Mouse (Mus musculus): ENCODE data around the gene Tex14. TPM values are rescaled to one million over a fixed set of nuclear protein-coding genes. Genes with fewer than 3 reads are reported as not detected.
A peak's percentile ranks its signal among the peaks of the same experiment; 100 is the strongest.
"Not testable (repeated sequence)": the region's sequence is repeated elsewhere in the genome, so short reads cannot be mapped to it uniquely, and the experiment has no call there.

Tex14 gene
- polyA plus RNA-seq, 1 experiment from 2014 or later, result 0.30 TPM

DNA sequence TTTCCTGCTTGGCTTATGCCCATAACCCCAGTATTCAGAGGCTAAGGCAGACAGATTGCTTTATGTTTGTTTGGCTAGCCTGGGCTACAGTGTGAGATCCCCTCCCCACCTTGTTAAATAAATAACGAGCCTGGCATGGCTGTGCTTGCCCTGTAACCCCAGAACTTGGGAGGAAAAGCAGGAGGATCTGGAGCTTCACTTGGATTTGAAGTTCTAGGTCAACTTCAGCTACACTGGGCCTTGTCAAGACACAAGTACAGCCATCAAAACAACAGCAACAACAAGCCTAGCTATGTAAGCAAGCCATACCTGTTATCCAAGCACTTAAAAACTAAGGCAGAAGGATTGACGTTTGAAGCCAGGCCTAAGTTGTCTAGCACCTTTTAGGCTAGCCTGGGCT is 25.5 kb downstream of the Tex14 start:
- H3K9me3 ChIP-seq (replicated peaks; ENCODE audit: control insufficient read depth, low read length), result no peaks in the 10 kb centered on the region
- no peaks in the 10 kb centered on the region for H3K4me1 ChIP-seq (ENCODE audit: control insufficient read depth, insufficient read depth, low read length)
- H3K9ac ChIP-seq (ENCODE audit: low read depth, low read length), result no peak overlapping the region
- no peak overlapping the region for H3K4me2 ChIP-seq
- no peak overlapping the region for H3K27ac ChIP-seq (ENCODE audit: low read depth, low read length)
- 70% methylated on average over 2 of the region's 2 CpGs for WGBS (ENCODE audit: insufficient replicate concordance)
- no peak for ATAC-seq (replicated peaks; ENCODE audit: insufficient number of reproducible peaks, low FRiP score, low TSS enrichment)
- no peaks in the 10 kb centered on the region for H3K36me3 ChIP-seq (ENCODE audit: control insufficient read depth, insufficient read depth, low read length)
- no peaks in the 10 kb centered on the region for H3K27me3 ChIP-seq (ENCODE audit: control insufficient read depth, insufficient read depth, low read length)
- H3K4me3 ChIP-seq (ENCODE audit: low read depth, low read length), result no peak overlapping the region

DNA sequence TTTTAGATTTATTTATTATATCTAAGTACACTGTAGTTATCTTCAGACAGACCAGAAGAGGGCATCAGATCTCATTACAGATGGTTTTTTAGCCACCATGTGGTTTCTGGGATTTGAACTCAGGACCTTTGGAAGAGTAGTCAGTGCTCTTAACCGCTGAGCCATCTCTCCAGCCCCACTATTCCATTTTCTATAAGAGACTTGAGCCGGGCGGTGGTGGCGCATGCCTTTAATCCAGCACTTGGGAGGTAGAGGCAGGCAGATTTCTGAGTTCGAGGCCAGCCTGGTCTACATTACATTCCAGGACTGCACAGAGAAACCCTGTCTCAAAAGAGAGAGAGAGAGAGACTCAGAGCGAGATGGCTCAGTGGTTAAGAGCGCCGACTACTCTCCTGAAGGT is 26.9 kb downstream of the Tex14 start:
- not testable (repeated sequence) for H3K4me1 ChIP-seq (ENCODE audit: control insufficient read depth, insufficient read depth, low read length); ATAC-seq (replicated peaks; ENCODE audit: insufficient number of reproducible peaks, low FRiP score, low TSS enrichment); H3K27ac ChIP-seq (ENCODE audit: low read depth, low read length); H3K9me3 ChIP-seq (replicated peaks; ENCODE audit: control insufficient read depth, low read length); H3K4me2 ChIP-seq; H3K27me3 ChIP-seq (ENCODE audit: control insufficient read depth, insufficient read depth, low read length); H3K9ac ChIP-seq (ENCODE audit: low read depth, low read length); H3K4me3 ChIP-seq (ENCODE audit: low read depth, low read length); H3K36me3 ChIP-seq (ENCODE audit: control insufficient read depth, insufficient read depth, low read length)
- WGBS (ENCODE audit: insufficient replicate concordance), result 83% methylated on average over 8 of the region's 8 CpGs

DNA sequence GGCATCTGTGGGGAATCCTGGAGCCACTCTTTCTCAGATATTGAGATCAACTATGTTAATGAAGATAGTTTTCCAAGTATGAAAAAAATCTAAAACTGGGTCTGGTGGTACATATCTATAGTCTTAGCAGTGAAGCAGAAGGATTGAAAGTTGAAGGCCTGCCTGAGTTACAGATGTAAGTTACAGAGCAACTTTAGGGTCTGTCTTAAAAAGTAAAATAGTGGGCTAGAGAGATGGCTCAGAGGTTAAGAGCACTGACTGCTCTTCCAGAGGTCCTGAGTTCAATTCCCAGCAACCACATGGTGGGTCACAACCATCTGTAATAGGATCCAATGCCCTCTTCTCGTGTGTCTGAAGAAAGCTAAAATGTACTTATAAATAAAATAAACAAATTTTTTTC is 27.6 kb downstream of the Tex14 start:
- H3K27ac ChIP-seq (ENCODE audit: low read depth, low read length), result no peak overlapping the region
- no peak for ATAC-seq (replicated peaks; ENCODE audit: insufficient number of reproducible peaks, low FRiP score, low TSS enrichment)
- no peaks in the 10 kb centered on the region for H3K4me1 ChIP-seq (ENCODE audit: control insufficient read depth, insufficient read depth, low read length)
- WGBS (ENCODE audit: insufficient replicate concordance), result 72% methylated on average over 1 of the region's 1 CpGs
- no peak overlapping the region for H3K4me3 ChIP-seq (ENCODE audit: low read depth, low read length)
- H3K9me3 ChIP-seq (replicated peaks; ENCODE audit: control insufficient read depth, low read length), result no peaks in the 10 kb centered on the region
- H3K27me3 ChIP-seq (ENCODE audit: control insufficient read depth, insufficient read depth, low read length), result no peaks in the 10 kb centered on the region
- no peak overlapping the region for H3K4me2 ChIP-seq
- H3K9ac ChIP-seq (ENCODE audit: low read depth, low read length), result no peak overlapping the region
- H3K36me3 ChIP-seq (ENCODE audit: control insufficient read depth, insufficient read depth, low read length), result no peaks in the 10 kb centered on the region

DNA sequence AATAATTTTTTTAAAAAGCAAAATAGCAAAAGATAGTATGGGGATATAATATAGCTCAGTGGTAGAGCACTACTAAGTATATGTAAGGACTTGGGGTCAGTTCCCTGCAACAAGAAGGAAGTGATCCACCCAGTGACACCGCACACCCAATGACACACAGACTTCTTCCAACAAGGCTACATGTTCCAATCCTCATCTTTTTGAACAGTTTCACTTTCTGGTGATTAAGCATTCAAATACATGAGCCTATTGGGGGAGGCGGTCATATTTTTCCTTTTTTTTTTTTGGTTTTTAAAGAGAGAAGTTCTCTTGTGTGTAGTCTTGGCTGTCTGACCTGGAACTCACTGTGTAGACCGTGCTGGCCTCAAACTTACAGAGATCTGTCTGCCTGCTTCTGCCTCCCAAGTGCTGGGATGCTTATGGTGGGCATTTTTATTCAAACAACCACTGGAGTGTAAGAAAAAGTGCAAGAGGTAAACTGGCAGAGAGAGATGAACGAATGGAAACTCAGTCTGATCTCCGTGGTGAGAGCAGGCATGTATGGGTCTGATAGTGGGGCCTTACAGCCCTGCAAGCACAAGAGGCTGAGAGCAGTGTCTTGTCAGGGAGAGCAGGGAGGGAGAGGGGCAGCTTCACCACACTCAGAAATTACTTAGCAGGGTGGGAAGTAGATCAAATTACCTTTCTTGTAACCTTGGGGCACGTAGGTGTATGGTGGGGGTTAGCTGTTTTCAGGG is 28.2 kb downstream of the Tex14 start:
- Histone ChIP-seq H3K9ac (ENCODE audit: low read depth, low read length) (no peak overlapping the region), H3K4me1 (ENCODE audit: control insufficient read depth, insufficient read depth, low read length) (no peaks in the 10 kb centered on the region), H3K36me3 (ENCODE audit: control insufficient read depth, insufficient read depth, low read length) (no peaks in the 10 kb centered on the region), H3K27me3 (ENCODE audit: control insufficient read depth, insufficient read depth, low read length) (no peaks in the 10 kb centered on the region), H3K9me3 (replicated peaks; ENCODE audit: control insufficient read depth, low read length) (no peaks in the 10 kb centered on the region), H3K4me2 (no peak overlapping the region), H3K27ac (ENCODE audit: low read depth, low read length) (no peak overlapping the region), H3K4me3 (ENCODE audit: low read depth, low read length) (no peak overlapping the region)
- 41% methylated on average over 6 of the region's 6 CpGs for WGBS (ENCODE audit: insufficient replicate concordance)
- ATAC-seq (replicated peaks; ENCODE audit: insufficient number of reproducible peaks, low FRiP score, low TSS enrichment), result no peak

DNA sequence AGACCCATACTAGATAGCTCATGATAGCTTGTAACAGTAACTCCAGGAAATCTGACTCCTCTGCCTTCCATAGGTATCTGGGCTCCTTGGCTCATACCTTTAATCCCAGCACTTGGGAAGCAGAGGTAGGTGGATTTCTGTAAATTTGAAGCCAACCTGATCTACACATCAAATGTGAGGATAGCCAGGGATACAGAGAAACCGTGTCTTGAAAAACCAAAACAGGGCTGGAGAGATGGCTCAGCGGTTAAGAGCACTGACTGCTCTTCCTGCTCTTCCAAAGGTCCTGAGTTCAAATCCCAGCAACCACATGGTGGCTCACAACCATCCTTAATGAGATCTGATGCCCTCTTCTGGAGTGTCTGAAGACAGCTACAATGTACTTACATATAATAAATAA is 30.2 kb downstream of the Tex14 start:
- not testable (repeated sequence) for H3K4me2 ChIP-seq; ATAC-seq (replicated peaks; ENCODE audit: insufficient number of reproducible peaks, low FRiP score, low TSS enrichment); H3K9me3 ChIP-seq (replicated peaks; ENCODE audit: control insufficient read depth, low read length); H3K4me1 ChIP-seq (ENCODE audit: control insufficient read depth, insufficient read depth, low read length); H3K27me3 ChIP-seq (ENCODE audit: control insufficient read depth, insufficient read depth, low read length); H3K36me3 ChIP-seq (ENCODE audit: control insufficient read depth, insufficient read depth, low read length); H3K4me3 ChIP-seq (ENCODE audit: low read depth, low read length); H3K27ac ChIP-seq (ENCODE audit: low read depth, low read length); H3K9ac ChIP-seq (ENCODE audit: low read depth, low read length)
- WGBS (ENCODE audit: insufficient replicate concordance), result 91% methylated on average over 2 of the region's 2 CpGs

DNA sequence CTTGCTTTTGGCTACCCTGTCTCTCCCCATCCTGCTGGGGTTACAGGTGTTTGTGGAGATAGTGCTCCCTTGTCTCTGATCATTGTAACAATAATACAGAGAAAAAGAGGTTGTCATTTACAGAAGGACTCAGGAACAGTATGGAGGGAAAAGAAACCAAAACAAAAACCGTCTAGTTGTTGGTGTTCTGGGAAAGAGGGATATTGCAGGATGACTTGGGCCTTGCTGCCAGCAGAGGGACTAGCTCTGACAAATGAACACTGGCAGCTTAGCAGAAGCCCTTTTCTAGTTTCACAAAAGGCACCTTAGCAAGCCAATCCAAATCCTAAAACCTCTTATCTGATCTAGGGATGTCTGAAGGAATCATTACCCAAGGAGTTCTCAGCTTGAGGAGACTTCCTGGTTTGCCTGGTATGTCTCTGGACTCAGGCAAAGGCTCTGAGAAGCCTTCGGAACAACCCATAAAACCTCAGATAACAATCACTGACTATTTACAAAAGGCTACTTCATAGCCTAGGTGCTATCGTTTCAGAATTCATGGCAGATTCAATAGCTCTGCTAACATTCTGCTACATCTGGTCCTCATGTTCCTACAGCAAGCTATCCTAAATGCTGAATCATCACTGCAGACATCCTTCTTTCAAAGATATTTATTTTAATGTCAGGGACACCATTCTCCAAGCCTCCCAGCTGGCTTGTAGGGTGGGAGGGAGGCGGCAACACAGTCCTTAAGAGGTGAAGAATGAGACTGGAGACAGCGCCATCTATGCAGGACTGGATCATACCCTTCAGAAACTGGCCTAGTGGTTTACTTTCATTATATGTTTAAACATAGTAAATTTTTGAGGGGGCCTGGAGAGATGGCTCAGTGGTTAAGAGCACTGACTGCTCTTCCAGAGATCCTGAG is 31.7 kb downstream of the Tex14 start:
- 58% methylated on average over 5 of the region's 5 CpGs for WGBS (ENCODE audit: insufficient replicate concordance)
- H3K4me2 ChIP-seq, result no peak overlapping the region
- no peaks in the 10 kb centered on the region for H3K4me1 ChIP-seq (ENCODE audit: control insufficient read depth, insufficient read depth, low read length)
- no peaks in the 10 kb centered on the region for H3K36me3 ChIP-seq (ENCODE audit: control insufficient read depth, insufficient read depth, low read length)
- no peaks in the 10 kb centered on the region for H3K27me3 ChIP-seq (ENCODE audit: control insufficient read depth, insufficient read depth, low read length)
- no peak overlapping the region for H3K27ac ChIP-seq (ENCODE audit: low read depth, low read length)
- no peak overlapping the region for H3K9ac ChIP-seq (ENCODE audit: low read depth, low read length)
- H3K9me3 ChIP-seq (replicated peaks; ENCODE audit: control insufficient read depth, low read length), result no peaks in the 10 kb centered on the region
- ATAC-seq (replicated peaks; ENCODE audit: insufficient number of reproducible peaks, low FRiP score, low TSS enrichment), result no peak
- H3K4me3 ChIP-seq (ENCODE audit: low read depth, low read length), result no peak overlapping the region

DNA sequence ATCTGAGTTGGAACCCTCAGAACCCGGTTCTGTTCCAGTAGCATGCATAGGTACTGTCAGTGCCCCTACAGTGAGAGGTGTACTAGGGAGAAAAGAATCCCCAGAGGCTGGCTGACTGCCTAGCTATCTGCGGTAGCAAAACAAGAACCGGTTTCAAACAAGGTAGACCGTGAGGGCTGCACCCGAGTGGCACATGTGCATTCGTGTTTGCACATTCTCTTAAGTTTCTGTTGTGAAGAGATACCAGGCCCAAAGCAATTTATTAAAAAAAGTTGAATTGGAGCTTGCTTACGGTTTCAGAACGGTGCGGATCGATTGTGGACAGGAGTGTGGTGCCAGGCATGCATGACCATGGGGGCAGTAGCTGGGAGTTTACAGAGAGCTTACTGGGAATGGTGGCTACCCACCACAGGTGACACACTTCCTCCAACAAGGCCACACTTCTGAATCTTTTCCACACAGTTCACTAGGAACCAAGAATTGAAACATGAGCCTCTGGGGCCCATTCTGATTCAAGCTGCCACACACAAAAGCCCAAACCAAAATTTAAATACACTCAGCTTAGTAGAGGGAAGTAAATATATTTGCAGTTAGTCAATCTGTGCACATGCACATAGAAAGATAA is 35.0 kb downstream of the Tex14 start:
- ATAC-seq (replicated peaks; ENCODE audit: insufficient number of reproducible peaks, low FRiP score, low TSS enrichment), result no peak
- Histone ChIP-seq H3K9me3 (replicated peaks; ENCODE audit: control insufficient read depth, low read length) (no peaks in the 10 kb centered on the region), H3K4me1 (ENCODE audit: control insufficient read depth, insufficient read depth, low read length) (peaks cover 5% of the 10 kb centered on the region; the same call in 1 of the 2 replicates), H3K4me2 (no peak overlapping the region), H3K4me3 (ENCODE audit: low read depth, low read length) (no peak overlapping the region), H3K27me3 (ENCODE audit: control insufficient read depth, insufficient read depth, low read length) (no peaks in the 10 kb centered on the region), H3K9ac (ENCODE audit: low read depth, low read length) (no peak overlapping the region), H3K36me3 (ENCODE audit: control insufficient read depth, insufficient read depth, low read length) (no peaks in the 10 kb centered on the region), H3K27ac (ENCODE audit: low read depth, low read length) (no peak overlapping the region)
- WGBS (ENCODE audit: insufficient replicate concordance), result 90% methylated on average over 10 of the region's 10 CpGs

DNA sequence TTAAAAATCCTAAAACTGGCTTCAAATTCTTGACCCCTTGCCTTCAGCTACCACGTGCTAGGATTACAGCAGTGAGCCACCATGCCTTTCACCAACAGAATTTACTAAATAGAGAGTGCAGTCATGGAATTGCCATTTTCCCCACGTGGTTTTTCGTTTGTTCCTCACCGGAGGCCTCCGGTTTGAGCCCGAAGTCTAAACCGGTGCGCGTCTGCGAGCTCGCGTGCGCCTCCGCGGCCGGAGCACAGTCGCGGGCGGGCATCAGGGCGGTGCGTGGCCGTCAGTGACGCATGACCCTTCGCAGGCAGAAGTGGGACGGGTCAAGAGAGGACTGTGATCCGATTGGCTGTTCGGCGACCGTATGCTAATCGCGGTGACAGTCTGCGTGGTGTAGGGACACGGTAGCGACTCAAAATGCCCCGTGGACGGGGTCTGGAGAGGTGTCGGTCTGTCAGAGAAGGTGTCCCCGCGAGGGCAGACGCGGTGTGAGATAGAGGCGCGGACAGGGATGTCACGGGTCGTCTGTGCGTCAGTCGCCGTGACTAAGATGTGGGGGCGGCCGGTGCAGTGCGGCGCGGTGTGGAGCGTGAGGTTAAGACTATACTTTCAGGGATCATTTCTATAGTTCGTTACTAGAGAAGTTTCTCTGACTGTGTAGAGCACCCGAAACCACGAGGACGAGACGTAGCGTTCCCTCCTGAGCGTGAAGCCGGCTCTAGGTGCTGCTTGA is 37.9 kb downstream of the Tex14 start:
- Histone ChIP-seq H3K9ac (ENCODE audit: low read depth, low read length) (peak overlapping the region; percentile 69), H3K27ac (ENCODE audit: low read depth, low read length) (0 out of 2 replicates have a peak overlapping the region, but pooled peaks have one; percentile 41), H3K4me2 (peak overlapping the region; percentile 62), H3K4me3 (ENCODE audit: low read depth, low read length) (peak overlapping the region; percentile 27; the same call in 1 of the 2 replicates)
- peak; percentile 99 for ATAC-seq (replicated peaks; ENCODE audit: insufficient number of reproducible peaks, low FRiP score, low TSS enrichment)
- not testable (repeated sequence) for H3K4me1 ChIP-seq (ENCODE audit: control insufficient read depth, insufficient read depth, low read length); H3K27me3 ChIP-seq (ENCODE audit: control insufficient read depth, insufficient read depth, low read length); H3K36me3 ChIP-seq (ENCODE audit: control insufficient read depth, insufficient read depth, low read length); H3K9me3 ChIP-seq (replicated peaks; ENCODE audit: control insufficient read depth, low read length)
- WGBS (ENCODE audit: insufficient replicate concordance), result under 1% methylated on average over 31 of the region's 62 CpGs

Measured in heart, embryonic 11.5 days (tissue).